Mouse (Mus musculus): ENCODE measurements around the gene Cacna2d3. TPM values are rescaled to one million over a fixed set of nuclear protein-coding genes. Genes with fewer than 3 reads are reported as not detected.
A peak's percentile ranks its signal among the peaks of the same experiment; 100 is the strongest.

The Cacna2d3 gene
- total RNA-seq, 2 experiments from 2014 or later, result 116 to 137 TPM

GRCm38 (mm10) chr14:28988211-28988900 is 733.3 kb downstream of the Cacna2d3 start:
- DNase-seq (ENCODE audit: low spot score in 2 of 2), result no peak
- intact Hi-C loops (cut with DNase I), result no loop called here

- intact Hi-C loops (cut with DNase I), result no loop called here
- no peak for DNase-seq (ENCODE audit: low spot score in 2 of 2)
Observed at GRCm38 (mm10) chr14:28984276-28984675, 737.4 kb downstream of the Cacna2d3 start.

DNA sequence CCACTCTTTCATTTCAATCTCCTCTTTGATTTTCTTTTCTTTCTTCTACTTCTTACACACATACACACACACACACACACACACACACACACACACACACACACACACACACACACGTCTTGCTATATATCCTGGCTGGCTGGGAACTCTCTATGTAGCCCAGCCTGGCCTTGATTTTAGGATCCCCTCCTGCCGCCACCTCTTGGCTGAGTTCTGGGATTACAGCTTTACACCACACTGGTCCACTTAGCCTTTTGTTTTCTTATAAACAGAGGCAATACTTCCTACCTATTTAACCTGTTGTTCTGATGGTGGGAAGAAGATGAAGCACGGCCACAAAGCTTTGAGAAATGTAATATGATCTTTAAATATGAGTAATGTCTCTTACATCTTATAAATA is 741.2 kb downstream of the Cacna2d3 start:
- intact Hi-C loops (cut with DNase I), result no loop called here
- no peak for DNase-seq (ENCODE audit: low spot score in 2 of 2)

DNA sequence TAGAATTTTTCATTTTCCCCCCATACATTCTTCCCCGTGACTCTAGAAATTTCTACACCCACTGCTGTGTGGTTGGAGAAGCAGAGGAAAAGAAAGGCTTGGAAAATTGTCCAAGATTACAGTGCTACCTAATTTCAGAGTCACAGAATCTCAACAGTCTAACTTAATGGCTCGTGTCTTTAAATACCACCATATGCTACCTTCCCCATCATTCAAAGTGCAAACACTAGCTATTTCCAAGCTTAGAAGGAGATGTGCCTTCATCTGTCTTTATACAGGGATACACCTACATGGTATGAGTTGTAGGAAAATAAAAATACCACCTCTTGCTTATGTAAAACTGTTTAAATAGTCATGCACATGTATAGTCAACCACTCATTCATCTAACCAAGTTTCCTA is 742.4 kb downstream of the Cacna2d3 start:
- peak; percentile 22 to 83 for DNase-seq (ENCODE audit: low spot score in 2 of 2)
- intact Hi-C loops (cut with DNase I), result loop anchor here (5.0 kb wide), 1 partner anchor 72 kb away; no protein-coding TSS in a partner anchor

DNA sequence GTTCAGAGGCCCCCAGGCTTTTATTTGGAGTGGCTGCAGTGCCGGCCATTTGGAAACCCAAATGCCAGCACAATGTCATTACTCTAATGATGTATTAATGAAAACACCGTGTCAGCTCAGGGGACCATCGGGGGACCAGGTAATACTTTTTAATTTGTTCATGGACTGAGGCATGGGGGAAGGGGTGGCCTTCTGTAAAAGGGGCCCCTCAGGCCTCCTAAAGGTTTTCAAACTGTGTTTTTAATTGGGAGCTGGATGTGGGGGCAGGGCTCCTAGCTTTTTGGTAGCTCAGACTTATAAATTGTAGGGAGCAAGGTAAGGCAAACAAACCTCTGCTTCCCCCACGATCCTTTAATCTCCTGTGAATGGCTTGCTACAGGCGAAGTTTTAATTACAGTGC is 749.0 kb downstream of the Cacna2d3 start:
- intact Hi-C loops (cut with DNase I), result no loop called here

GRCm38 (mm10) chr14:28969247-28969646 is 752.4 kb downstream of the Cacna2d3 start:
- intact Hi-C loops (cut with DNase I), result no loop called here
- peak; percentile 21 to 82 for DNase-seq (ENCODE audit: low spot score in 2 of 2)

More for the DNA sequence above, 749.0 kb downstream of the Cacna2d3 start:
- no peak for DNase-seq (ENCODE audit: low spot score in 2 of 2)

GRCm38 (mm10) chr14:28966881-28967280 is 754.8 kb downstream of the Cacna2d3 start:
- intact Hi-C loops (cut with DNase I), result no loop called here
- DNase-seq (ENCODE audit: low spot score in 2 of 2), result no peak

- DNase-seq (ENCODE audit: low spot score in 2 of 2), result no peak
- intact Hi-C loops (cut with DNase I), result no loop called here
Observed at GRCm38 (mm10) chr14:28961379-28961778, 760.3 kb downstream of the Cacna2d3 start.

DNA sequence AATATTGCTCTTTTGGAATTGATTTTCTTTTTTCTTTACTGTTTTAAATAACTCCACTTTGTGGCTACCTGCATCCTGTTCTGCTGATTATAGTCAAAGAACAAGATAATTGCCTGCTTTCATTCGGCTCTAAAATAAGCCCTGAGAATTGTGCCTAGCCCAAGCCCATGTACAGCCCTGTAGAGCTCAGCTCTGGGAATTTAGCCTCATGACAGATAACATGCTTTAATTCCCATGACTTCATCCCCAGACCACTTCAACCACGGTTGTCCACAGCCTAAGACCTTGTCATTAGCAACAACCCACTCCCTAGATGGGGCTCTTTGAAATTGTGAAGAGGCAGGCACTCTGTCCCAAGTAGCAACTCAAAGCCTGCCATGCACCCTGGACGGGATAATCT is 762.6 kb downstream of the Cacna2d3 start:
- intact Hi-C loops (cut with DNase I), result no loop called here
- no peak for DNase-seq (ENCODE audit: low spot score in 2 of 2)

- intact Hi-C loops (cut with DNase I), result no loop called here
- DNase-seq (ENCODE audit: low spot score in 2 of 2), result peak; percentile 28 to 41
Observed at GRCm38 (mm10) chr14:28958131-28959015, 763.3 kb downstream of the Cacna2d3 start.

DNA sequence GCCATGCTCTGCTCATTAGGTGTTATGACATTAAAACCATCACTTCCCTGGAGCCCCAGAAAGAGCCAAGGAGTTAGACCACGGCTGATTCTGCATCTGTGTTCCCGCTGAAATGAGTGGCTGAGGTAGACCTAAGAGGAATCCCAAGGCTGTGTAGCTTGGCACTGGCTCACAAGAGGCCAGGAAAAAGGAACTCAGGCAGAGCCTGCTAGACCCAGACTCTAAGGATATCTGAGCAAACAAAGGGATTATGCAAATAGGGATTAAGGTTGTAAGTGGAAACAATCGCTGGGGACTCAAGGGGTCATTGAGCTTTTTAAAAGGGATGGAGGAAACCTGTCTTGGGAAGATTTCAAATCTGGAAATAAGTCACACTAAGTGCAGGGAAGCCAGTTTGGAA is 766.5 kb downstream of the Cacna2d3 start:
- intact Hi-C loops (cut with DNase I), result no loop called here
- DNase-seq (ENCODE audit: low spot score in 2 of 2), result no peak

GRCm38 (mm10) chr14:28954588-28954987 is 767.1 kb downstream of the Cacna2d3 start:
- intact Hi-C loops (cut with DNase I), result no loop called here
- no peak for DNase-seq (ENCODE audit: low spot score in 2 of 2)

DNA sequence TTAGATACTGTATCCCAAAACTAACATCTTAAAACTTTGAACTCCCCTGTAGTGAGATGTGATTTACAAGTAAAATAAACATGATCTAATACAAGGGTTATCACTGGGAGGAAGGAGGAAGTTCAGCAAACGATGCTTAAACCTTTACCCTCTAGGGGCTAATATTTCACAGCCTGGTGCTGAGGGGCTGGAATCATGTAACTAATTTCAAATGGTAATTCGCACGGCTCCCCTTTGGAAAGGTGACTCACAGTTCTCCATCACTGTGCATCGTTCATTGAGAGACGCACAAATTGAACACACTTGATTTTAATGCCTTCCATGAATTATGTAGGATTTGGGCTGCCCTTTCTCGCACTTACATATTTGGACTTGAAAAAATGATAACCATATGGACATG is 767.6 kb downstream of the Cacna2d3 start:
- DNase-seq (ENCODE audit: low spot score in 2 of 2), result no peak
- intact Hi-C loops (cut with DNase I), result no loop called here

DNA sequence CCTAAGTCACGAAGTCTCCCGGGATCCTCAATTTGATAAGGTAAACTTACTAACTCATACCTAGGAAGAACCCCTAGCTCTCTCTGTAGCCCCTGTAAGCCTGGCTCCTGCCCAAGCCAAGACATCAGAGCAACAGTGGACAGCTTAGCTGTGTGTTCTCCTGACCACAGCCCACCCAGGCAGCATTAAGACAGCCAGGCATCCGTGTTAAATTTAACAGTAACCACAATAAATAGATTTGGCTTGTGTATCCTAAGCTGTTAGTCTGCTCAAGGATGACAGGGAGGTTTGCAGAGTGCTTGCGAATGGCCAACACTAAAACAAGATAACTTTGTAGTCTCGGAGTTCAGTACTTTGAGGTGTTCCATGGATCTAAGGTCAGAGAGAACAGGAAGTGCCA is 768.3 kb downstream of the Cacna2d3 start:
- DNase-seq (ENCODE audit: low spot score in 2 of 2), result no peak
- intact Hi-C loops (cut with DNase I), result no loop called here

DNA sequence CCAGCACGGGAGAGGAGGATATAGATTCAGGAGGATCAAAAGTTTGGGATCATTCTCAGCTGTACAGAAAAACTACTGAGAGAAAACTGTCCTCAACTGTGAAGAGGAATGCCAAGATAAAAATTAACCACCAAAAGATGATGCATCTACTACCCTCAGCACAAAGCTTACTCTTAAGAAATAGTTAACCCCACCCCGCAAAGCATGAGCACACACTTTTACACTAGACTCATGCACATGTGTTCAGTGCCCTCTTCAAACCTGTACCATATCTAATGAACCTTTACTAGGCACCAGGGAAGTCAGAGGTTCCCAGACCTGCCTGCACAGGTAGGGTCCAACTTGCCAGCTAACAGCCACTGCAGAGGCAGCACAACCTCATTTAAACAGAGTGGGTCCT is 771.2 kb downstream of the Cacna2d3 start:
- no peak for DNase-seq (ENCODE audit: low spot score in 2 of 2)
- intact Hi-C loops (cut with DNase I), result no loop called here

DNA sequence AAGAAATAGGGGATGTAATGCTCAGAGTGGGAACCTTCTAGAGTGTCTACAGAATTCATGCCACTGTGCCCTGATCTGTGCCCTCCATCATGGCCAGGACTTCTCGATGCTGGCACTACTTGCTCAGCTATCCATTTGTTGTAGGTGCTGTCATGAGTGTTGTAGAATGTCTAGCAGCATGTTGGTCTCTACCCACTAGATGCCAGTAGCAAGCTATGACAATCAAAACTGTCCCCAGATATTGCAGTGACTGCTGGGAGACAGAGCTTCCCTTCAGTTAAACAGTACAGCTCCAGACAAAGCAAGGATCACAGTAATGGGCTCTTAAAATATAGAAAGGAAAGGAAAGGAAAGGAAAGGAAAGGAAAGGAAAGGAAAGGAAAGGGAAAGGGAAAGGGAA is 771.9 kb downstream of the Cacna2d3 start:
- intact Hi-C loops (cut with DNase I), result no loop called here
- no peak for DNase-seq (ENCODE audit: low spot score in 2 of 2)

- no peak for DNase-seq (ENCODE audit: low spot score in 2 of 2)
- intact Hi-C loops (cut with DNase I), result no loop called here
Observed at GRCm38 (mm10) chr14:28948019-28948850, 773.4 kb downstream of the Cacna2d3 start.

GRCm38 (mm10) chr14:28932746-28933293 is 788.8 kb downstream of the Cacna2d3 start:
- intact Hi-C loops (cut with DNase I), result no loop called here
- DNase-seq (ENCODE audit: low spot score in 2 of 2), result no peak

DNA sequence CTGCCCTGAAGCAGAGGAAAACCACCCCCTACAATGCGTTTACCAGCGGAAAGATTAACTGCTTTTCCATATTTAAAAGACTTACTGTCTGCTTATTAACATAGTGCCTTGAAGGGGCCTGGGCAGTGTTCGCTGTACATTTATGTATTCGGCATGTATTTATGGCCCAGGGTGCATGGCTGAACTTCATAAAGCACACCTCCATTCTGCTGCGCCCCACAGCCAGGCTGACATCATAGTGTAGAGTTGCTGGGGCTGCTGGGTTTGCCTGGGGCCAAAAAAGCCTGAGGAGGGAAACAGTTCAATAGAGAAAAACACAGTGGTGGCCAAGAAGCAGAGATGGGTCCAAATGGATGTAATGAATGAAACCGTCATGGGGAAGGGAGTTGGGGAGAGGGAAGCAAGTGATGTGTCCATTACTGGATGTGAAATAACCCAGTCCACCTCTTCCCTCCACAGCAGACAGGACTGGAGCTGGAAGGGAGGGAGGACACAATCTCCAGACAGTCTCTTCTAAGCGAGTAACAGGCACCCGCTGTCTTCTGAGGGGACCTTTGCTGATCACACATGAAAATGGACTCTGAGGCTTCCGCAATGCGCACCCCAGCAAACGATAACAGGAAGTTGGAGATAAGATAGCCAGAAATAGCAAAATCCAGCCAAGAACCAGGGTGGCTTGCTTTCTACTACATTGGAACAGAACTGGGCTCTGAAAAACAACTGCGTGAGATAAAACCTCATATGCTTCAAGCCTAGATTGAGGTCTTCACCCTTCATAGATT is 798.3 kb downstream of the Cacna2d3 start:
- intact Hi-C loops (cut with DNase I), result no loop called here
- no peak for DNase-seq (ENCODE audit: low spot score in 2 of 2)

Measured in left cerebral cortex, postnatal 25 days (tissue).